Mouse (Mus musculus) small intestine, adult 2 months (tissue): ENCODE measurements around the gene Abca12.

Experiments
- CTCF ChIP-seq: fragments of 200-500 bp; IDR thresholded peaks from 2 replicates; pipeline ENCODE4 v1.5.1; 2012; ENCODE audit warnings: low read depth, mild to moderate bottlenecking, control low read depth, inconsistent platforms, low read length, moderate library complexity, mixed read lengths; ENCODE audit not compliant: insufficient replicate concordance, insufficient read length; ENCODE audit errors: extremely low read depth
- POLR2A ChIP-seq: fragments of 200-500 bp; IDR thresholded peaks from 2 replicates; pipeline ENCODE4 v1.6.1; 2012; ENCODE audit warnings: low read depth, mild to moderate bottlenecking, control low read depth, inconsistent platforms, low read length, moderate library complexity

DNA sequence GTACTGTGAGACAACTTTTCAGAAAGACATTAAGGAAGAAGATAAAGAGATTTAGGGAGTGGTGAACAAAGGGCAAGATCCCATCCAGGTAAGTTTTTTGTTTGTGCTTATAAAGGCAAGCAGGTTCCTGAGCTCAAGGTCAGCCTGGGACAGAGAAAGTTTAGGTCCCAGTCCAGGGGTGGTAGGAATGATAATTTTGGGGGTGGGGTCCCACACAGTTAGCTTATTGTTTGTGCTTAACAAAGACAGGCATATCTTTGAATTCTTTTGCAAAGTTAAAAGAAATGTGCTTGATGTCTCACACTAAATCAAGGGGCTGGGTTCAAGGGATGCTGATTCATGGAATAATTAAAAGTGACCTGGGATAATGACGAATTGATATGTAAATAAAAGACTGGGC, 173.3 kb downstream of the Abca12 start:
- TF ChIP-seq CTCF (no peak), POLR2A (no peak)
